Mouse (Mus musculus): ENCODE data around the gene Ogfr. TPM values are rescaled to one million over a fixed set of nuclear protein-coding genes. Genes with fewer than 3 reads are reported as not detected.
A peak's percentile ranks its signal among the peaks of the same experiment; 100 is the strongest.

Gene Ogfr
- polyA plus RNA-seq, 1 experiment, result 62.6 TPM

DNA sequence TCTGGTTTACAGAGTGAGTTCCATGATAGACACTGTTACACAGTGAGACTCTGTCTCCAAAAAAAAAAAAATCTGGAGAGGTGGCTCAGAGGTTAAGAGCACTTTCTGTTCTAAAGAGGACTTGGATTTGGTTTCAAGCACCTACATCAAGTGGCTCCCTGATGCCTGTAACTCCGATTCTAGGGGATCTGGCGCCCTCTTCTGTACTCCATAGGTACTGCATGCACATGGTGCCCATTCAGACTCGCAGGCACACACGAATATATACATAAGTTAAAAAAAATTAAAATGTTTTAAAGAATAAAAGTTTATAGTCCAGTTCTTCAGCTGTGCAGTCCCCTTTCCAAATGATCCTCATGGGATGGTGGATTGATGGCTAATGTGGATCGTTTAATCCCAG is 28.8 kb upstream of the Ogfr start:
- no peaks in the 10 kb centered on the region for H3K36me3 ChIP-seq (ENCODE audit: control insufficient read depth, insufficient read depth, low read length)
- TF ChIP-seq POLR2A (IDR thresholded peaks at IDR 0.05; ENCODE audit: low read depth, low read length), result no peak
- TF ChIP-seq CTCF (IDR thresholded peaks at IDR 0.05; ENCODE audit: extremely low read depth, insufficient read length, insufficient replicate concordance, low read depth, low read length), result peak; percentile 53; the same call in 1 of the 2 replicates
- WGBS, result 55% methylated on average over 5 of the region's 5 CpGs
- no peaks in the 10 kb centered on the region; the same call in 1 of the 2 replicates for H3K27me3 ChIP-seq (ENCODE audit: control insufficient read depth, insufficient read depth, low read length)
- H3K27ac ChIP-seq (ENCODE audit: insufficient read depth, low read depth, low read length), result no peak overlapping the region
- H3K4me3 ChIP-seq (ENCODE audit: low read depth, low read length), result no peak overlapping the region
- H3K4me1 ChIP-seq (ENCODE audit: control insufficient read depth, insufficient read depth, insufficient read length, low read length), result no peaks in the 10 kb centered on the region

DNA sequence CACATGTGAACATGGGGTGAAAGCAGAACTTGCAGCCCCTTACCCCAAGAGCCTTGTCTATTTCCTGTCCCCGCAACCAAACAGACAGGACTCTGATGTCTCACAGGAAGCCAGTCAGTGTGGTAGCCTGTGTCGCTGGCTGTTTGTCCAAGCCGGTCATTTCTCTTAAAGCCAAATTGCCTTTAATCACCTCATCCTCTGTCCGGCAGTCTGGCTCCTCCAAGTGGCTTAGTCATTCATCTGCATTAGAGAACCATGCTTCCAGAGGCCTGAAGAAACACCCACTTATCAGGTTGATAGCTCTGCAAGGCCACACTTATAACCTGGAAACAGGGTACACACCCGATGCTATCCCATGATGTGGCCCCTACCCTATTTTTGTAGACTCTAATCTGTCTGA is 26.9 kb upstream of the Ogfr start:
- WGBS, result 40% methylated on average over 5 of the region's 5 CpGs
- Histone ChIP-seq H3K4me3 (ENCODE audit: low read depth, low read length) (no peak overlapping the region), H3K27me3 (ENCODE audit: control insufficient read depth, insufficient read depth, low read length) (no peaks in the 10 kb centered on the region; the same call in 1 of the 2 replicates), H3K27ac (ENCODE audit: insufficient read depth, low read depth, low read length) (no peak overlapping the region), H3K36me3 (ENCODE audit: control insufficient read depth, insufficient read depth, low read length) (no peaks in the 10 kb centered on the region), H3K4me1 (ENCODE audit: control insufficient read depth, insufficient read depth, insufficient read length, low read length) (no peaks in the 10 kb centered on the region)
- no peak for TF ChIP-seq POLR2A (IDR thresholded peaks at IDR 0.05; ENCODE audit: low read depth, low read length)
- no peak for TF ChIP-seq CTCF (IDR thresholded peaks at IDR 0.05; ENCODE audit: extremely low read depth, insufficient read length, insufficient replicate concordance, low read depth, low read length)

- WGBS, result 63% methylated on average over 6 of the region's 6 CpGs
- Histone ChIP-seq H3K27ac (ENCODE audit: insufficient read depth, low read depth, low read length) (no peak overlapping the region), H3K4me1 (ENCODE audit: control insufficient read depth, insufficient read depth, insufficient read length, low read length) (no peaks in the 10 kb centered on the region), H3K4me3 (ENCODE audit: low read depth, low read length) (no peak overlapping the region), H3K36me3 (ENCODE audit: control insufficient read depth, insufficient read depth, low read length) (no peaks in the 10 kb centered on the region), H3K27me3 (ENCODE audit: control insufficient read depth, insufficient read depth, low read length) (no peaks in the 10 kb centered on the region; the same call in none of the 2 replicates)
- TF ChIP-seq POLR2A (IDR thresholded peaks at IDR 0.05; ENCODE audit: low read depth, low read length) (no peak), CTCF (IDR thresholded peaks at IDR 0.05; ENCODE audit: extremely low read depth, insufficient read length, insufficient replicate concordance, low read depth, low read length) (no peak)
These were observed 25.7 kb upstream of the Ogfr start for GRCm38 (mm10) chr2:180563296-180563695.

- H3K4me3 ChIP-seq (ENCODE audit: low read depth, low read length), result no peak overlapping the region
- 48% methylated on average over 5 of the region's 5 CpGs for WGBS
- no peaks in the 10 kb centered on the region; the same call in none of the 2 replicates for H3K27me3 ChIP-seq (ENCODE audit: control insufficient read depth, insufficient read depth, low read length)
- no peaks in the 10 kb centered on the region for H3K4me1 ChIP-seq (ENCODE audit: control insufficient read depth, insufficient read depth, insufficient read length, low read length)
- no peaks in the 10 kb centered on the region for H3K36me3 ChIP-seq (ENCODE audit: control insufficient read depth, insufficient read depth, low read length)
- TF ChIP-seq POLR2A (IDR thresholded peaks at IDR 0.05; ENCODE audit: low read depth, low read length), result no peak
- TF ChIP-seq CTCF (IDR thresholded peaks at IDR 0.05; ENCODE audit: extremely low read depth, insufficient read length, insufficient replicate concordance, low read depth, low read length), result no peak
- no peak overlapping the region for H3K27ac ChIP-seq (ENCODE audit: insufficient read depth, low read depth, low read length)
These were observed 25.2 kb upstream of the Ogfr start for GRCm38 (mm10) chr2:180563841-180564240.

GRCm38 (mm10) chr2:180566240-180566913 is 22.7 kb upstream of the Ogfr start:
- Histone ChIP-seq H3K27ac (ENCODE audit: insufficient read depth, low read depth, low read length) (no peak overlapping the region), H3K4me1 (ENCODE audit: control insufficient read depth, insufficient read depth, insufficient read length, low read length) (no peaks in the 10 kb centered on the region), H3K36me3 (ENCODE audit: control insufficient read depth, insufficient read depth, low read length) (no peaks in the 10 kb centered on the region), H3K4me3 (ENCODE audit: low read depth, low read length) (no peak overlapping the region), H3K27me3 (ENCODE audit: control insufficient read depth, insufficient read depth, low read length) (peaks cover 10% of the 10 kb centered on the region)
- TF ChIP-seq POLR2A (IDR thresholded peaks at IDR 0.05; ENCODE audit: low read depth, low read length) (no peak), CTCF (IDR thresholded peaks at IDR 0.05; ENCODE audit: extremely low read depth, insufficient read length, insufficient replicate concordance, low read depth, low read length) (peak; percentile 77; the same call in 1 of the 2 replicates)
- WGBS, result 33% methylated on average over 13 of the region's 13 CpGs

GRCm38 (mm10) chr2:180569028-180569643 is 19.9 kb upstream of the Ogfr start:
- WGBS, result 9% methylated on average over 3 of the region's 3 CpGs
- H3K4me3 ChIP-seq (ENCODE audit: low read depth, low read length), result no peak overlapping the region
- peaks cover 13% of the 10 kb centered on the region for H3K27me3 ChIP-seq (ENCODE audit: control insufficient read depth, insufficient read depth, low read length)
- no peaks in the 10 kb centered on the region for H3K36me3 ChIP-seq (ENCODE audit: control insufficient read depth, insufficient read depth, low read length)
- no peaks in the 10 kb centered on the region for H3K4me1 ChIP-seq (ENCODE audit: control insufficient read depth, insufficient read depth, insufficient read length, low read length)
- H3K27ac ChIP-seq (ENCODE audit: insufficient read depth, low read depth, low read length), result no peak overlapping the region
- TF ChIP-seq POLR2A (IDR thresholded peaks at IDR 0.05; ENCODE audit: low read depth, low read length), result no peak
- TF ChIP-seq CTCF (IDR thresholded peaks at IDR 0.05; ENCODE audit: extremely low read depth, insufficient read length, insufficient replicate concordance, low read depth, low read length), result no peak

DNA sequence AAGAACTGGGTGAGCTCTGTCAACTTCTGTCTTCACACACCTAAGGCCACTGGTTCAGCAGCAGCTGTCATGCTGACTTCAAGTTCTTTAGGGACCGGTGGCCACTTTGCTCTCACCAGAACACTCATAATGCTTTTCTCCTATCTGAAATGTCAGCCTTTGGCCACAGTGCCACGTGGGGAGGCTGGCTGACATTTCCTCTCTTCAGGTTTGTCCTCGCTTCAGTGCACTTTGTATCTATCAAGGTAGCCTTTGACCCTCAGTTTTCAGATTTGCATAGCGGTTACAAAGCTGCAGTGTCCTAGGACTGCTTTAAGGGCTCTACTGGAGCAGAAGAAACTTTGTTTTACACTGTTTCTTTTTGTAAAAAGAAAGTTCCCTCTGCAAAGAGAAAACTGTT is 12.6 kb upstream of the Ogfr start:
- Histone ChIP-seq H3K27me3 (ENCODE audit: control insufficient read depth, insufficient read depth, low read length) (peaks cover 16% of the 10 kb centered on the region), H3K27ac (ENCODE audit: insufficient read depth, low read depth, low read length) (no peak overlapping the region), H3K36me3 (ENCODE audit: control insufficient read depth, insufficient read depth, low read length) (no peaks in the 10 kb centered on the region), H3K4me1 (ENCODE audit: control insufficient read depth, insufficient read depth, insufficient read length, low read length) (peaks cover 2% of the 10 kb centered on the region; the same call in 1 of the 2 replicates), H3K4me3 (ENCODE audit: low read depth, low read length) (no peak overlapping the region)
- WGBS, result 26% methylated on average over 4 of the region's 4 CpGs
- TF ChIP-seq POLR2A (IDR thresholded peaks at IDR 0.05; ENCODE audit: low read depth, low read length) (no peak), CTCF (IDR thresholded peaks at IDR 0.05; ENCODE audit: extremely low read depth, insufficient read length, insufficient replicate concordance, low read depth, low read length) (no peak)

All from small intestine, adult 2 months (tissue).